Mouse (Mus musculus) heart, embryonic 13.5 days (tissue): ENCODE results near the gene Ccdc134. TPM values are rescaled to one million over a fixed set of nuclear protein-coding genes. Genes with fewer than 3 reads are reported as not detected.
"Not testable (repeated sequence)": the region's sequence is repeated elsewhere in the genome, so short reads cannot be mapped to it uniquely, and the experiment has no call there.

ENCODE experiments used
- ATAC-seq: fragments of 200-750 bp; cut with Nextera tagmentation; 2 replicates; pipeline ENCODE4 v1.8.0; 2017; ENCODE audit warnings: moderate TSS enrichment; ENCODE audit not compliant: insufficient number of reproducible peaks, low FRiP score, low TSS enrichment; ENCODE audit errors: extremely low read depth
- H3K27ac ChIP-seq: fragments of 300-500 bp; sonication (generic); replicated peaks from 2 replicates; pipeline ENCODE4 v1.5.1; 2015; ENCODE audit warnings: moderate library complexity, mild to moderate bottlenecking, inconsistent platforms
- H3K27me3 ChIP-seq: fragments of 300-500 bp; sonication (generic); replicated peaks from 2 replicates; pipeline ENCODE4 v1.6.1; 2015; ENCODE audit warnings: mild to moderate bottlenecking, inconsistent platforms
- H3K36me3 ChIP-seq: fragments of 300-500 bp; sonication (generic); 2 replicates; pipeline ENCODE4 v1.6.1; 2015; ENCODE audit warnings: mild to moderate bottlenecking, inconsistent platforms
- H3K4me1 ChIP-seq: fragments of 300-500 bp; sonication (generic); 2 replicates; pipeline ENCODE4 v1.6.1; 2015; ENCODE audit warnings: inconsistent platforms
- H3K4me2 ChIP-seq: fragments of 300-500 bp; sonication (generic); 2 replicates; pipeline ENCODE4 v1.6.1; 2015; ENCODE audit warnings: inconsistent platforms, mild to moderate bottlenecking, moderate library complexity
- H3K4me3 ChIP-seq: fragments of 300-500 bp; sonication (generic); 2 replicates; pipeline ENCODE4 v1.5.1; 2015; ENCODE audit warnings: moderate library complexity, mild to moderate bottlenecking, inconsistent platforms
- H3K9ac ChIP-seq: fragments of 300-500 bp; sonication (generic); 2 replicates; pipeline ENCODE4 v1.6.1; 2015; ENCODE audit warnings: inconsistent platforms, mild to moderate bottlenecking, moderate library complexity
- H3K9me3 ChIP-seq: fragments of 300-500 bp; sonication (generic); 2 replicates; pipeline ENCODE4 v1.6.1; 2016; ENCODE audit warnings: inconsistent platforms
- WGBS: fragments of 180-500 bp; shearing (Covaris S2); methylation state at CpG from one replicate; pipeline ENCODE4 v1.1.7; 2015; ENCODE audit warnings: mixed read lengths; 5-methylcytosine and 5-hydroxymethylcytosine counted together
- polyA plus RNA-seq: library from polyadenylated mRNA; unstranded; fragments of >200 nt; fragmentation: Nextera tagmentation; extraction: Ambion mirVana; gene quantifications from 2 replicates; pipeline ENCODE4 v1.2.1, GENCODE M21; 2015

The Ccdc134 gene
- 9.0 and 9.6 TPM in 2 replicates for polyA plus RNA-seq

- Histone ChIP-seq H3K9ac (peak within 1 kb of the TSS; percentile 85), H3K36me3 (peaks cover 8% of the 10 kb centered on the region; the same call in 1 of the 2 replicates)
Measured at GRCm38 (mm10) chr15:82127426-82128374, at the start of gene Ccdc134. TSS of gene Ccdc134 (plus strand) at chr15:82127922.

GRCm38 (mm10) chr15:82079883-82080282 is 47.8 kb upstream of the Ccdc134 start:
- H3K4me3 ChIP-seq = no peak overlapping the region
- no peak overlapping the region for H3K4me2 ChIP-seq
- no peak overlapping the region for H3K27ac ChIP-seq
- ATAC-seq = no peak
- no peaks in the 10 kb centered on the region for H3K9me3 ChIP-seq
- no peaks in the 10 kb centered on the region for H3K36me3 ChIP-seq
- no peaks in the 10 kb centered on the region for H3K4me1 ChIP-seq
- peaks cover 40% of the 10 kb centered on the region for H3K27me3 ChIP-seq
- 50% methylated on average over 10 of the region's 10 CpGs for WGBS
- H3K9ac ChIP-seq = no peak overlapping the region

More at GRCm38 (mm10) chr15:82127426-82128374, at the start of gene Ccdc134:
- Histone ChIP-seq H3K27me3 (peaks cover 12% of the 10 kb centered on the region; the same call in 1 of the 2 replicates), H3K4me1 (peaks cover 14% of the 10 kb centered on the region), H3K4me3 (peak within 1 kb of the TSS; percentile 77), H3K27ac (peak within 1 kb of the TSS; percentile 71), H3K4me2 (peak within 1 kb of the TSS; percentile 81), H3K9me3 (no peaks in the 10 kb centered on the region)
- WGBS = under 1% methylated on average over 74 of the region's 74 CpGs
- peak; percentile 97 for ATAC-seq

GRCm38 (mm10) chr15:82081161-82081560 is 46.6 kb upstream of the Ccdc134 start:
- H3K9me3 ChIP-seq = no peaks in the 10 kb centered on the region
- no peak for ATAC-seq
- no peaks in the 10 kb centered on the region for H3K36me3 ChIP-seq
- no peak overlapping the region for H3K4me2 ChIP-seq
- peaks cover 50% of the 10 kb centered on the region for H3K27me3 ChIP-seq
- H3K4me1 ChIP-seq = no peaks in the 10 kb centered on the region
- H3K4me3 ChIP-seq = no peak overlapping the region
- H3K9ac ChIP-seq = no peak overlapping the region
- WGBS = 29% methylated on average over 7 of the region's 7 CpGs
- H3K27ac ChIP-seq = no peak overlapping the region

GRCm38 (mm10) chr15:82085606-82086005 is 42.1 kb upstream of the Ccdc134 start:
- no peak overlapping the region for H3K4me2 ChIP-seq
- no peak overlapping the region for H3K27ac ChIP-seq
- WGBS = 66% methylated on average over 9 of the region's 9 CpGs
- H3K4me1 ChIP-seq = no peaks in the 10 kb centered on the region
- no peak overlapping the region for H3K4me3 ChIP-seq
- H3K36me3 ChIP-seq = no peaks in the 10 kb centered on the region
- no peaks in the 10 kb centered on the region for H3K9me3 ChIP-seq
- ATAC-seq = no peak
- H3K27me3 ChIP-seq = peaks cover 66% of the 10 kb centered on the region
- no peak overlapping the region for H3K9ac ChIP-seq

GRCm38 (mm10) chr15:82086131-82086530 is 41.6 kb upstream of the Ccdc134 start:
- WGBS = 69% methylated on average over 12 of the region's 12 CpGs
- no peak overlapping the region for H3K4me2 ChIP-seq
- no peaks in the 10 kb centered on the region for H3K4me1 ChIP-seq
- no peak overlapping the region for H3K9ac ChIP-seq
- H3K4me3 ChIP-seq = no peak overlapping the region
- H3K27me3 ChIP-seq = peaks cover 64% of the 10 kb centered on the region
- H3K9me3 ChIP-seq = no peaks in the 10 kb centered on the region
- H3K36me3 ChIP-seq = no peaks in the 10 kb centered on the region
- H3K27ac ChIP-seq = no peak overlapping the region
- no peak for ATAC-seq

GRCm38 (mm10) chr15:82087266-82087665 is 40.5 kb upstream of the Ccdc134 start:
- H3K9me3 ChIP-seq = no peaks in the 10 kb centered on the region
- no peaks in the 10 kb centered on the region for H3K36me3 ChIP-seq
- H3K9ac ChIP-seq = no peak overlapping the region
- no peak overlapping the region for H3K4me2 ChIP-seq
- H3K27ac ChIP-seq = no peak overlapping the region
- no peak overlapping the region for H3K4me3 ChIP-seq
- peaks cover 65% of the 10 kb centered on the region for H3K27me3 ChIP-seq
- ATAC-seq = no peak
- WGBS = 16% methylated on average over 10 of the region's 10 CpGs
- no peaks in the 10 kb centered on the region for H3K4me1 ChIP-seq

- no peaks in the 10 kb centered on the region for H3K4me1 ChIP-seq
- peaks cover 47% of the 10 kb centered on the region for H3K27me3 ChIP-seq
- no peaks in the 10 kb centered on the region for H3K9me3 ChIP-seq
- ATAC-seq = no peak
- no peak overlapping the region for H3K4me2 ChIP-seq
- no peak overlapping the region for H3K27ac ChIP-seq
- WGBS = 67% methylated on average over 7 of the region's 7 CpGs
- no peak overlapping the region for H3K4me3 ChIP-seq
- H3K36me3 ChIP-seq = no peaks in the 10 kb centered on the region
- H3K9ac ChIP-seq = no peak overlapping the region
Measured at GRCm38 (mm10) chr15:82091061-82091460, 36.7 kb upstream of the Ccdc134 start.

GRCm38 (mm10) chr15:82106953-82107555 is 20.7 kb upstream of the Ccdc134 start:
- Histone ChIP-seq H3K27me3 (peaks cover 52% of the 10 kb centered on the region), H3K4me1 (no peaks in the 10 kb centered on the region), H3K27ac (no peak overlapping the region), H3K36me3 (no peaks in the 10 kb centered on the region), H3K9ac (no peak overlapping the region), H3K4me2 (no peak overlapping the region), H3K9me3 (no peaks in the 10 kb centered on the region), H3K4me3 (no peak overlapping the region)
- 12% methylated on average over 8 of the region's 8 CpGs for WGBS
- ATAC-seq = no peak

- ATAC-seq = no peak
Measured at GRCm38 (mm10) chr15:82120544-82120943, 7.2 kb upstream of the Ccdc134 start.

GRCm38 (mm10) chr15:82126690-82127089 is 1.0 kb upstream of the Ccdc134 start:
- H3K9ac ChIP-seq, ATAC-seq, H3K9me3 ChIP-seq, H3K4me3 ChIP-seq, H3K27ac ChIP-seq, H3K36me3 ChIP-seq: not testable (repeated sequence)
- H3K4me1 ChIP-seq = peaks cover 14% of the 10 kb centered on the region
- WGBS = 77% methylated on average over 4 of the region's 4 CpGs
- H3K4me2 ChIP-seq = peak overlapping the region; percentile 81
- H3K27me3 ChIP-seq = peaks cover 12% of the 10 kb centered on the region; the same call in 1 of the 2 replicates

More at GRCm38 (mm10) chr15:82120544-82120943, 7.2 kb upstream of the Ccdc134 start:
- Histone ChIP-seq H3K4me3 (no peak overlapping the region), H3K4me1 (no peaks in the 10 kb centered on the region), H3K27ac (no peak overlapping the region), H3K9ac (no peak overlapping the region), H3K9me3 (no peaks in the 10 kb centered on the region), H3K36me3 (no peaks in the 10 kb centered on the region), H3K4me2 (no peak overlapping the region), H3K27me3 (peaks cover 19% of the 10 kb centered on the region; the same call in 1 of the 2 replicates)
- 80% methylated on average over 8 of the region's 8 CpGs for WGBS

- H3K27me3 ChIP-seq = peaks cover 12% of the 10 kb centered on the region; the same call in 1 of the 2 replicates
- peak overlapping the region; percentile 81 for H3K4me2 ChIP-seq
- H3K4me3 ChIP-seq = peak overlapping the region; percentile 77
- 1% methylated on average over 5 of the region's 5 CpGs for WGBS
- H3K9ac ChIP-seq = peak overlapping the region; percentile 85
- peaks cover 14% of the 10 kb centered on the region for H3K4me1 ChIP-seq
- H3K36me3 ChIP-seq = peaks cover 8% of the 10 kb centered on the region; the same call in 1 of the 2 replicates
- ATAC-seq = no peak
- H3K27ac ChIP-seq = peak overlapping the region; percentile 71; the same call in 1 of the 2 replicates
- no peaks in the 10 kb centered on the region for H3K9me3 ChIP-seq
Measured at GRCm38 (mm10) chr15:82128398-82128797, 676 bp downstream of the Ccdc134 start.
